Mouse (Mus musculus) CH12.LX (cell line): ENCODE results near the gene Klhl23. TPM values are rescaled to one million over a fixed set of nuclear protein-coding genes. Genes with fewer than 3 reads are reported as not detected.

Experiments used
- DNase-seq: peaks from one replicate; pipeline ENCODE4 v3.0.0-alpha.2; 2013; ENCODE audit errors: extremely low read depth
- H3K27ac ChIP-seq: 2 replicates; pipeline ENCODE4 v1.5.1; 2012; ENCODE audit warnings: low read depth, mild to moderate bottlenecking, control low read depth, moderate library complexity; ENCODE audit not compliant: insufficient read depth
- H3K27me3 ChIP-seq: replicated peaks from 2 replicates; pipeline ENCODE3; 2012; ENCODE audit warnings: inconsistent platforms
- H3K36me3 ChIP-seq, 2 experiments: replicated peaks in 1 of 2; 2 replicates each; pipeline versions ENCODE3 to v1.6.1; 2012; ENCODE audit warnings: inconsistent platforms in 1 of 2, low read length in 1 of 2, mild to moderate bottlenecking in 1 of 2, mixed read lengths in 1 of 2, moderate library complexity in 1 of 2; ENCODE audit not compliant: control insufficient read depth in 1 of 2, insufficient read depth in 1 of 2
- H3K4me1 ChIP-seq, 2 experiments: 2 replicates each; pipeline ENCODE4 v1.6.1; 2012; ENCODE audit warnings: inconsistent platforms in 1 of 2, moderate library complexity in 1 of 2; ENCODE audit not compliant: insufficient read depth in 2 of 2, control insufficient read depth in 1 of 2
- H3K4me2 ChIP-seq: 2 replicates; pipeline ENCODE4 v1.6.1; 2012; ENCODE audit warnings: low read depth, mild to moderate bottlenecking, control low read depth; ENCODE audit not compliant: poor library complexity, insufficient read depth, severe bottlenecking
- H3K4me3 ChIP-seq, 3 experiments: fragments of 150-350 bp in 1 of 3; sonication (generic) in 1 of 3; replicated peaks in 1 of 3; 2 replicates each; pipeline versions ENCODE3 to v1.5.1; 2011 to 2012; ENCODE audit warnings: low read depth in 2 of 3, low read length in 2 of 3, mild to moderate bottlenecking in 2 of 3, moderate library complexity in 2 of 3, control low read depth in 1 of 3, improper control_type of control experiment in 1 of 3, inconsistent platforms in 1 of 3, mixed read lengths in 1 of 3; ENCODE audit not compliant: poor library complexity in 1 of 3
- H3K79me2 ChIP-seq: replicated peaks from 2 replicates; pipeline ENCODE4 v1.6.1; 2012; ENCODE audit warnings: mild to moderate bottlenecking, moderate library complexity; ENCODE audit not compliant: control insufficient read depth, poor library complexity, insufficient read depth, severe bottlenecking; ENCODE audit errors: extremely low read depth
- H3K9ac ChIP-seq: 2 replicates; pipeline ENCODE4 v1.6.1; 2012; ENCODE audit warnings: low read depth, mild to moderate bottlenecking, control low read depth, moderate library complexity; ENCODE audit not compliant: insufficient read depth
- H3K9me3 ChIP-seq: replicated peaks from 2 replicates; pipeline ENCODE3; 2012; ENCODE audit warnings: low read length, inconsistent platforms, mixed read lengths
- BHLHE40 ChIP-seq: IDR thresholded peaks from 2 replicates; pipeline ENCODE4 v1.6.1; 2011; ENCODE audit warnings: mild to moderate bottlenecking, low read depth, low read length, improper control_type of control experiment
- CHD1 ChIP-seq: IDR thresholded peaks from 2 replicates; pipeline ENCODE4 v1.6.1; 2012; ENCODE audit warnings: low read depth, low read length, improper control_type of control experiment, inconsistent platforms
- CTCF ChIP-seq, 2 experiments: IDR thresholded peaks in 1 of 2; conservative IDR thresholded peaks in 1 of 2; 2 replicates each; pipeline ENCODE4 v1.5.1; 2011 to 2012; ENCODE audit warnings: low read depth in 2 of 2, low read length in 2 of 2, improper control_type of control experiment in 1 of 2, inconsistent platforms in 1 of 2, mild to moderate bottlenecking in 1 of 2, moderate library complexity in 1 of 2
- ELF1 ChIP-seq: IDR thresholded peaks from 2 replicates; pipeline ENCODE4 v1.6.1; 2014; ENCODE audit warnings: low read depth, mild to moderate bottlenecking, inconsistent platforms, low read length, improper control_type of control experiment
- EP300 ChIP-seq: IDR thresholded peaks from 2 replicates; pipeline ENCODE4 v1.6.1; 2011; ENCODE audit warnings: low read length, improper control_type of control experiment
- HCFC1 ChIP-seq: IDR thresholded peaks from 2 replicates; pipeline ENCODE4 v1.6.1; 2012; ENCODE audit warnings: low read depth, mild to moderate bottlenecking, inconsistent platforms, low read length, improper control_type of control experiment
- IRF4 ChIP-seq: IDR thresholded peaks from 2 replicates; pipeline ENCODE4 v1.6.1; 2014; ENCODE audit warnings: low read depth, mild to moderate bottlenecking, inconsistent platforms, low read length, improper control_type of control experiment
- JUN ChIP-seq: IDR thresholded peaks from 2 replicates; pipeline ENCODE4 v1.6.1; 2011; ENCODE audit warnings: low read depth, mild to moderate bottlenecking, low read length, improper control_type of control experiment, moderate library complexity; ENCODE audit not compliant: insufficient read depth
- JUND ChIP-seq: conservative IDR thresholded peaks from 2 replicates; pipeline ENCODE4 v1.6.1; 2011; ENCODE audit warnings: low read depth, low read length, improper control_type of control experiment
- MEF2A ChIP-seq: IDR thresholded peaks from 2 replicates; pipeline ENCODE4 v1.6.1; 2014; ENCODE audit warnings: low read depth, mild to moderate bottlenecking, inconsistent platforms, low read length, improper control_type of control experiment, borderline replicate concordance
- MXI1 ChIP-seq: IDR thresholded peaks from 2 replicates; pipeline ENCODE4 v1.6.1; 2011; ENCODE audit warnings: mild to moderate bottlenecking, low read depth, low read length, improper control_type of control experiment
- MYC ChIP-seq: IDR thresholded peaks from 2 replicates; pipeline ENCODE4 v1.6.1; 2011; ENCODE audit warnings: low read depth, mild to moderate bottlenecking, improper control_type of control experiment, low read length
- NELFE ChIP-seq: IDR thresholded peaks from 2 replicates; pipeline ENCODE4 v1.6.1; 2011; ENCODE audit warnings: low read depth, low read length, improper control_type of control experiment
- NRF1 ChIP-seq: IDR thresholded peaks from 2 replicates; pipeline ENCODE4 v1.6.1; 2014; ENCODE audit warnings: low read depth, mild to moderate bottlenecking, inconsistent platforms, low read length, improper control_type of control experiment, moderate library complexity
- POLR2AphosphoS2 ChIP-seq: IDR thresholded peaks from 2 replicates; pipeline ENCODE4 v1.6.1; 2011; ENCODE audit warnings: low read depth, low read length, improper control_type of control experiment
- RAD21 ChIP-seq: IDR thresholded peaks from 2 replicates; pipeline ENCODE4 v1.6.1; 2011; ENCODE audit warnings: low read depth, mild to moderate bottlenecking, low read length, improper control_type of control experiment, moderate library complexity
- RCOR1 ChIP-seq: conservative IDR thresholded peaks from 2 replicates; pipeline ENCODE4 v1.6.1; 2012; ENCODE audit warnings: low read depth, mild to moderate bottlenecking, inconsistent platforms, low read length, improper control_type of control experiment
- SMC3 ChIP-seq: IDR thresholded peaks from 2 replicates; pipeline ENCODE4 v1.6.1; 2011; ENCODE audit warnings: low read depth, low read length, improper control_type of control experiment
- TBP ChIP-seq: conservative IDR thresholded peaks from 2 replicates; pipeline ENCODE4 v1.6.1; 2011; ENCODE audit warnings: low read depth, low read length, improper control_type of control experiment
- USF2 ChIP-seq: conservative IDR thresholded peaks from 2 replicates; pipeline ENCODE4 v1.6.1; 2011; ENCODE audit warnings: low read depth, low read length, improper control_type of control experiment
- ZKSCAN1 ChIP-seq: IDR thresholded peaks from 2 replicates; pipeline ENCODE4 v1.6.1; 2012; ENCODE audit warnings: low read depth, inconsistent platforms, low read length, improper control_type of control experiment, borderline replicate concordance
- dilution Hi-C: fragments of 300-500 bp; cut with MboI; formaldehyde crosslinking; loops from 2 replicates; pipeline ENCODE4 v1.14.3; 2020; ENCODE audit warnings: low sequenced_read_pairs; ENCODE audit not compliant: extremely low pct_unique_long_range_greater_than_20kb, extremely low pct_ligation_motif_present
- in situ Hi-C: fragments of 300-500 bp; cut with MboI; formaldehyde crosslinking; loops from 3 replicates; pipeline ENCODE4 v1.14.3; 2019; ENCODE audit warnings: low sequenced_read_pairs, low pct_ligation_motif_present, low pct_unique_long_range_greater_than_20kb, mixed read lengths
- polyA plus RNA-seq: library from polyadenylated mRNA; unstranded; fragments of >175 nt; gene quantifications from 2 replicates; pipeline ENCODE4 v1.2.1, GENCODE M21; 2012; ENCODE audit warnings: low read depth; ENCODE audit not compliant: insufficient read length
- total RNA-seq, 2 experiments: library from RNA; depleted of rRNA; stranded (reverse); fragments of 300-350 nt in 1 of 2; fragments of >200 nt in 1 of 2; gene quantifications; 2 replicates each; pipeline ENCODE4 v1.2.3; 2012 to 2014

Gene Klhl23
- total and polyA plus RNA-seq, 3 experiments, result 0.05 to 0.34 (median 0.09) TPM

GRCm38 (mm10) chr2:69789429-69790069 is 32.2 kb upstream of the Klhl23 start, which contains the start of the genes Ccdc173 and Phospho2 (continued):
- peak; percentile 78 for TF ChIP-seq MEF2A
- TF ChIP-seq RCOR1, result no peak

- peak overlapping the region; percentile 77 for H3K9ac ChIP-seq
- H3K4me2 ChIP-seq, result peak overlapping the region; percentile 77
- in situ Hi-C loops, result loop anchor here (25.0 kb wide), 1 partner anchor 153 kb away; the partner anchor contains the start of gene Bbs5
- peaks cover 10 to 32% of the 10 kb centered on the region in 2 experiments for H3K36me3 ChIP-seq
- peak overlapping the region; percentile 76 to 86 (median 81) for H3K4me3 ChIP-seq
- H3K4me1 ChIP-seq, result peaks cover 0 to 16% of the 10 kb centered on the region in 2 experiments; a peak in 1 of 4 replicates
- no peaks in the 10 kb centered on the region; the same call in 1 of the 2 replicates for H3K79me2 ChIP-seq
- dilution Hi-C loops, result no loop called here
- no peak overlapping the region; the same call in 1 of the 2 replicates for H3K27ac ChIP-seq
- DNase-seq, result peak; percentile 91
- TF ChIP-seq CHD1, result no peak
- peak; percentile 60 for TF ChIP-seq SMC3
- peak; percentile 60; the same call in 1 of the 2 replicates for TF ChIP-seq HCFC1
- TF ChIP-seq RAD21, result peak; percentile 58
- no peak for TF ChIP-seq MXI1
- TF ChIP-seq ELF1, result peak; percentile 24; the same call in 1 of the 2 replicates
- peak; percentile 45; the same call in 1 of the 2 replicates for TF ChIP-seq JUND
- no peak for TF ChIP-seq ZKSCAN1
- TF ChIP-seq MYC, result no peak
- TF ChIP-seq BHLHE40, result peak; percentile 52
- TF ChIP-seq TBP, result 0 out of 2 replicates have a peak, but pooled peaks have one; percentile 52
- peak; percentile 32; the same call in 1 of the 2 replicates for TF ChIP-seq IRF4
- 0 out of 2 replicates have a peak, but pooled peaks have one; percentile 33 for TF ChIP-seq NRF1
- no peak for TF ChIP-seq JUN
- TF ChIP-seq EP300, result no peak
- TF ChIP-seq NELFE, result peak; percentile 20; the same call in 1 of the 2 replicates
- TF ChIP-seq POLR2AphosphoS2, result no peak
- no peak for TF ChIP-seq USF2
- peak; percentile 80 to 98 for TF ChIP-seq CTCF (conservative IDR thresholded peaks at IDR 0.05 in 1 of 2, IDR thresholded peaks at IDR 0.05 in 1 of 2; ENCODE audit: low read depth in 2 of 2, low read length in 2 of 2)
- H3K27me3 ChIP-seq, result no peaks in the 10 kb centered on the region
- H3K9me3 ChIP-seq, result no peaks in the 10 kb centered on the region
Observed at GRCm38 (mm10) chr2:69790285-69790684, 31.5 kb upstream of the Klhl23 start.
